Comparison of ENCODE assay signal across 8 mouse cellular contexts in genomic region chr3:116595603-116595991, GRCm38 (mm10). TPM values are rescaled to one million over a fixed set of nuclear protein-coding genes. Genes with fewer than 3 reads are reported as not detected.
DNase-seq lines count a peak whose midpoint lies in the region; ATAC-seq lines count a peak whose summit lies in the region.

No protein-coding gene starts in this region.

- peaks cover 12% of the 10 kb centered on the region for H3K36me3 ChIP-seq in kidney, embryonic 14.5 days (ENCODE audit: control insufficient read depth, insufficient read depth, low read length)
- H3K36me3 ChIP-seq in hindbrain, embryonic 15.5 days: peaks cover 12% of the 10 kb centered on the region
- peaks cover 5% of the 10 kb centered on the region for H3K36me3 ChIP-seq in midbrain, embryonic 15.5 days (replicated peaks)

- peak overlapping the region; percentile 78 for H3K9ac ChIP-seq in kidney, embryonic 14.5 days (ENCODE audit: low read depth, low read length)
- peak overlapping the region; percentile 51 for H3K9ac ChIP-seq in hindbrain, embryonic 15.5 days
- peak overlapping the region; percentile 62 for H3K9ac ChIP-seq in midbrain, embryonic 15.5 days

- peak overlapping the region; percentile 75 for H3K4me2 ChIP-seq in kidney, embryonic 14.5 days (replicated peaks; ENCODE audit: low read depth, low read length)
- peak overlapping the region; percentile 81 for H3K4me2 ChIP-seq in hindbrain, embryonic 15.5 days
- peak overlapping the region; percentile 86 for H3K4me2 ChIP-seq in midbrain, embryonic 15.5 days

- no peak for ATAC-seq in kidney, embryonic 14.5 days (ENCODE audit: low FRiP score, low TSS enrichment)
- no peak for ATAC-seq in hindbrain, embryonic 15.5 days (ENCODE audit: low FRiP score, low read depth)
- ATAC-seq in midbrain, embryonic 15.5 days (replicated peaks): no peak
- ATAC-seq in CD4-positive, CD25-positive, alpha-beta regulatory T cell, adult 4 months: no peak

- no peaks in the 10 kb centered on the region for H3K27me3 ChIP-seq in kidney, embryonic 14.5 days (ENCODE audit: control insufficient read depth, insufficient read depth, low read length)
- H3K27me3 ChIP-seq in hindbrain, embryonic 15.5 days: no peaks in the 10 kb centered on the region
- no peaks in the 10 kb centered on the region for H3K27me3 ChIP-seq in midbrain, embryonic 15.5 days (replicated peaks)

- H3K4me3 ChIP-seq in kidney, embryonic 14.5 days (ENCODE audit: low read length): peak overlapping the region; percentile 64
- peak overlapping the region; percentile 99 for H3K4me3 ChIP-seq in hindbrain, embryonic 15.5 days
- H3K4me3 ChIP-seq in midbrain, embryonic 15.5 days: peak overlapping the region; percentile 97

- H3K27ac ChIP-seq in kidney, embryonic 14.5 days (ENCODE audit: low read depth, low read length): no peak overlapping the region
- H3K27ac ChIP-seq in hindbrain, embryonic 15.5 days (replicated peaks): peak overlapping the region; percentile 77; the same call in 1 of the 2 replicates
- H3K27ac ChIP-seq in midbrain, embryonic 15.5 days: no peak overlapping the region

- DNase-seq in kidney, postnatal 10 days: no peak
- DNase-seq in c-Kit-positive CD71-positive TER-119-negative erythroid progenitor cells, embryonic 14.5 days (ENCODE audit: low read depth): peak; percentile 15
- DNase-seq in left cerebral cortex, adult 9 months (ENCODE audit: low spot score in 2 of 2): no peak
- no peak for DNase-seq in embryo, embryonic 9.5 days (ENCODE audit: extremely low spot score)

- WGBS in kidney, embryonic 14.5 days: 8% methylated on average over 10 of the region's 10 CpGs
- 11% methylated on average over 10 of the region's 10 CpGs for WGBS in hindbrain, embryonic 15.5 days
- WGBS in midbrain, embryonic 15.5 days: 10% methylated on average over 10 of the region's 10 CpGs

- H3K9me3 ChIP-seq in kidney, embryonic 14.5 days (ENCODE audit: control insufficient read depth, low read length): no peaks in the 10 kb centered on the region
- H3K9me3 ChIP-seq in hindbrain, embryonic 15.5 days: no peaks in the 10 kb centered on the region
- no peaks in the 10 kb centered on the region for H3K9me3 ChIP-seq in midbrain, embryonic 15.5 days

- peaks cover 6% of the 10 kb centered on the region; the same call in 1 of the 2 replicates for H3K4me1 ChIP-seq in kidney, embryonic 14.5 days (ENCODE audit: control insufficient read depth, insufficient read depth, low read length)
- H3K4me1 ChIP-seq in hindbrain, embryonic 15.5 days (replicated peaks): peaks cover 17% of the 10 kb centered on the region
- peaks cover 18% of the 10 kb centered on the region for H3K4me1 ChIP-seq in midbrain, embryonic 15.5 days

RNA-seq across cellular contexts. Expression of gene Sass6, which starts 0.8 kb away (rescaled TPM):
- polyA plus RNA-seq in kidney, embryonic 14.5 days (2014; fragmentation: Nextera tagmentation; extraction: Ambion mirVana): 19.3 and 30.8 TPM in 2 replicates
- polyA plus RNA-seq in hindbrain, embryonic 15.5 days (2015; fragmentation: Nextera tagmentation; extraction: Ambion mirVana): 13.1 and 13.7 TPM in 2 replicates
- 12.5 and 13.9 TPM in 2 replicates for polyA plus RNA-seq in midbrain, embryonic 15.5 days (2015; fragmentation: Nextera tagmentation; extraction: Ambion mirVana)
- polyA plus RNA-seq in CD4-positive, CD25-positive, alpha-beta regulatory T cell, adult 4 months (2017; shearing (Covaris generic)): 10 to 100 TPM; 11.5 to 15.3 TPM

RNA-seq across cellular contexts. Expression of gene Trmt13, which starts 18.8 kb away (rescaled TPM):
- 28.7 and 32.1 TPM in 2 replicates for polyA plus RNA-seq in kidney, embryonic 14.5 days (2014; fragmentation: Nextera tagmentation; extraction: Ambion mirVana)
- polyA plus RNA-seq in hindbrain, embryonic 15.5 days (2015; fragmentation: Nextera tagmentation; extraction: Ambion mirVana): 24.3 and 25.1 TPM in 2 replicates
- polyA plus RNA-seq in midbrain, embryonic 15.5 days (2015; fragmentation: Nextera tagmentation; extraction: Ambion mirVana): 23.9 and 31.3 TPM in 2 replicates
- 10 to 100 TPM; 38.2 to 39.0 TPM for polyA plus RNA-seq in CD4-positive, CD25-positive, alpha-beta regulatory T cell, adult 4 months (2017; shearing (Covaris generic))

RNA-seq across cellular contexts. Expression of gene Lrrc39, which starts 32.8 kb away (rescaled TPM):
- polyA plus RNA-seq in kidney, embryonic 14.5 days (2014; fragmentation: Nextera tagmentation; extraction: Ambion mirVana): 0.45 and 0.61 TPM in 2 replicates
- 0.31 and 0.45 TPM in 2 replicates for polyA plus RNA-seq in hindbrain, embryonic 15.5 days (2015; fragmentation: Nextera tagmentation; extraction: Ambion mirVana)
- polyA plus RNA-seq in midbrain, embryonic 15.5 days (2015; fragmentation: Nextera tagmentation; extraction: Ambion mirVana): 0.35 and 0.50 TPM in 2 replicates
- polyA plus RNA-seq in CD4-positive, CD25-positive, alpha-beta regulatory T cell, adult 4 months (2017; shearing (Covaris generic)): under 1 TPM; 0.94 to 0.98 TPM
